In genomic region chr11:54989920-54990319, GRCm38 (mm10) we compare ENCODE assay signal across 28 mouse cellular contexts.
"Had no signal": no experiment of that assay in that cellular context is flagged by ENCODE, and none has a peak within 500 bp of the region (broad histone marks: within the 10 kb centered on the region; RNA-seq: fewer than 3 reads in every experiment).

No protein-coding gene starts in this region.

- ATAC-seq: hindbrain, embryonic 16.5 days; inflammation-experienced regulatory T-cells, adult 6 months; intestine, embryonic 15.5 days; intestine, postnatal 0 days; liver, embryonic 12.5 days had no signal

- H3K4me3 ChIP-seq: gastrocnemius, adult 2 months; heart, adult 2 months; heart, embryonic 13.5 days; heart, embryonic 15.5 days; hindbrain, embryonic 10.5 days; hindbrain, embryonic 12.5 days; intestine, embryonic 15.5 days; layer of hippocampus, adult 2 months; left cerebral cortex, adult 2 months; limb, embryonic 13.5 days; limb, embryonic 15.5 days; liver, embryonic 12.5 days had no signal

- H3K27me3 ChIP-seq: heart, embryonic 13.5 days; heart, embryonic 15.5 days; hindbrain, embryonic 12.5 days; intestine, embryonic 15.5 days; limb, embryonic 13.5 days; limb, embryonic 15.5 days; liver, embryonic 12.5 days had no signal

- H3K27ac ChIP-seq: gastrocnemius, adult 2 months; heart, adult 2 months; heart, embryonic 13.5 days; heart, embryonic 15.5 days; hindbrain, embryonic 10.5 days; hindbrain, embryonic 12.5 days; hindbrain, embryonic 14.5 days; layer of hippocampus, adult 2 months; left cerebral cortex, adult 2 months; limb, embryonic 13.5 days; limb, embryonic 15.5 days; liver, embryonic 12.5 days had no signal

- DNase-seq: gastrocnemius, adult 2 months; gastrocnemius, postnatal 10 days; gastrocnemius, postnatal 25 days; heart, adult 11 months; heart, adult 2 months; heart, postnatal 14 days; heart, postnatal 4 days; kidney, adult 18-20 months; kidney, adult 8-10 months; kidney, postnatal 10 days; kidney, postnatal 25 days; kidney, postnatal 4 days; left cerebral cortex, postnatal 4 days had no signal

- H3K9ac ChIP-seq: heart, embryonic 13.5 days; heart, embryonic 15.5 days; hindbrain, embryonic 12.5 days; hindbrain, embryonic 14.5 days; intestine, embryonic 15.5 days; limb, embryonic 13.5 days; limb, embryonic 15.5 days; liver, embryonic 12.5 days had no signal

- H3K4me2 ChIP-seq: heart, embryonic 11.5 days; heart, embryonic 13.5 days; heart, embryonic 15.5 days; hindbrain, embryonic 12.5 days; hindbrain, embryonic 14.5 days; intestine, embryonic 15.5 days; limb, embryonic 13.5 days; limb, embryonic 15.5 days; liver, embryonic 12.5 days had no signal

- H3K9me3 ChIP-seq: heart, embryonic 13.5 days; heart, embryonic 15.5 days; hindbrain, embryonic 10.5 days; hindbrain, embryonic 12.5 days; intestine, embryonic 15.5 days; limb, embryonic 13.5 days; limb, embryonic 15.5 days; liver, embryonic 12.5 days had no signal

- H3K4me1 ChIP-seq: hindbrain, embryonic 10.5 days; intestine, embryonic 15.5 days; limb, embryonic 13.5 days; limb, embryonic 15.5 days; liver, embryonic 12.5 days had no signal
